Mouse (Mus musculus) forebrain, embryonic 14.5 days (tissue): ENCODE measurements around the gene Rp9. TPM values are rescaled to one million over a fixed set of nuclear protein-coding genes. Genes with fewer than 3 reads are reported as not detected.

Experiments
- ATAC-seq: fragments of 200-750 bp; cut with Nextera tagmentation; 2 replicates; pipeline ENCODE4 v1.8.0; 2017; ENCODE audit warnings: mild to moderate bottlenecking, moderate library complexity
- DNase-seq: peaks from one replicate; pipeline ENCODE4 v3.0.0-alpha.2; 2015; ENCODE audit warnings: low spot score
- H3K27ac ChIP-seq: fragments of 300-500 bp; sonication (generic); 2 replicates; pipeline ENCODE4 v1.5.1; 2014; ENCODE audit warnings: low read depth, mild to moderate bottlenecking, control low read depth, low read length, moderate library complexity
- H3K27me3 ChIP-seq: fragments of 300-500 bp; sonication (generic); replicated peaks from 2 replicates; pipeline ENCODE4 v1.6.1; 2014; ENCODE audit warnings: low read length, control low read depth, mixed read lengths; ENCODE audit not compliant: control insufficient read depth, insufficient read depth
- H3K36me3 ChIP-seq: fragments of 300-500 bp; sonication (generic); 2 replicates; pipeline ENCODE4 v1.6.1; 2014; ENCODE audit warnings: low read length, control low read depth; ENCODE audit not compliant: control insufficient read depth, insufficient read depth
- H3K4me1 ChIP-seq: fragments of 300-500 bp; sonication (generic); 2 replicates; pipeline ENCODE4 v1.6.1; 2014; ENCODE audit warnings: antibody characterized with exemption, low read length, control low read depth; ENCODE audit not compliant: control insufficient read depth, insufficient read depth
- H3K4me2 ChIP-seq: fragments of 300-500 bp; sonication (generic); 2 replicates; pipeline ENCODE4 v1.6.1; 2014; ENCODE audit warnings: mild to moderate bottlenecking, control low read depth, low read length
- H3K4me3 ChIP-seq: fragments of 300-500 bp; sonication (generic); 2 replicates; pipeline ENCODE4 v1.5.1; 2014; ENCODE audit warnings: low read depth, low read length, control low read depth
- H3K9ac ChIP-seq: fragments of 300-500 bp; sonication (generic); 2 replicates; pipeline ENCODE4 v1.6.1; 2014; ENCODE audit warnings: mild to moderate bottlenecking, low read length, control low read depth, moderate library complexity
- H3K9me3 ChIP-seq: fragments of 300-500 bp; sonication (generic); replicated peaks from 2 replicates; pipeline ENCODE4 v1.6.1; 2016; ENCODE audit warnings: low read length, control low read depth, mixed read lengths; ENCODE audit not compliant: control insufficient read depth
- WGBS: fragments of 180-500 bp; shearing (Covaris S2); extraction: QIAGEN DNeasy Blood & Tissue Kit; methylation state at CpG from one replicate; pipeline ENCODE4 v1.1.7; 2014; 5-methylcytosine and 5-hydroxymethylcytosine counted together
- polyA plus RNA-seq: library from polyadenylated mRNA; unstranded; fragments of >200 nt; fragmentation: Nextera tagmentation; extraction: Ambion mirVana; gene quantifications from 2 replicates; pipeline ENCODE4 v1.2.1, GENCODE M21; 2014

Gene Rp9
- polyA plus RNA-seq, 1 experiment from 2014 or later: 60.8 TPM

DNA sequence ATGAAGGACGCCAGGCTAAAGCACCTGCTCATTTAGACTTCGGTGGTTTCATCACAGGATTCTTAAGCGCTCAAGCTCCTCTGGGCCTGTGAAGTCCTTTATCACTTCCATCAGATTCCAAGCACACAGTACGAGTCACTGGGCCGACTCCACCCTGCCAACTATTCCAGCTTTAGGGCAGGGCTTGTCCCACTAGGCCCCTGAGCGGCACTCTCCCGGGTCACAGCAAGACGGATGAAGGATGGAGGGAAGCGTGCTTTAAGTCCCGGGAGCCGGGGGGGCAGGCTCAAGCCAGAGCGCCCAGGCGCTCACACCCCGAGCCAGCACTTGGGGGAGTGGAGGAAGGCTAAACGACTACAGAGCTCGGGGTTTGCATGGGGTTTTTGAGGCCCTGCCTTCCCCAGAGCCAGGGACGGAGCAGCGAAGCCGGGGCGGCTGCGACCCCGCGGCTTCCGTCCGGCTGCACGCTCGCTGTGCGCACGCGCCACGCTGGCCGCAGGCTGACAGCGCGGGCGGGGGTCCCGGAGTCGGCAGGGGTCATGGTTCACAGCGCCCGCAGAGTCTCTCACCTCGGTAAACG lies 81.1 kb downstream of the Rp9 start:
- H3K9me3 ChIP-seq: no peaks in the 10 kb centered on the region
- H3K27ac ChIP-seq: peak overlapping the region; percentile 79
- H3K4me3 ChIP-seq: peak overlapping the region; percentile 79
- ATAC-seq (peak; percentile 79), DNase-seq (peak; percentile 34)
- peak overlapping the region; percentile 81 for H3K9ac ChIP-seq
- no peaks in the 10 kb centered on the region for H3K27me3 ChIP-seq
- under 1% methylated on average over 39 of the region's 41 CpGs for WGBS
- H3K4me2 ChIP-seq: peak overlapping the region; percentile 86
- H3K36me3 ChIP-seq: no peaks in the 10 kb centered on the region
- peaks cover 5% of the 10 kb centered on the region; the same call in 1 of the 2 replicates for H3K4me1 ChIP-seq

- 18% methylated on average over 6 of the region's 6 CpGs for WGBS
- H3K27ac ChIP-seq: 0 out of 2 replicates have a peak overlapping the region, but pooled peaks have one; percentile 79
- DNase-seq (no peak), ATAC-seq (no peak)
- H3K4me2 ChIP-seq: peak overlapping the region; percentile 86
- no peaks in the 10 kb centered on the region for H3K9me3 ChIP-seq
- peak overlapping the region; percentile 79 for H3K4me3 ChIP-seq
- H3K4me1 ChIP-seq: peaks cover 5% of the 10 kb centered on the region; the same call in 1 of the 2 replicates
- H3K9ac ChIP-seq: peak overlapping the region; percentile 81
- no peaks in the 10 kb centered on the region for H3K27me3 ChIP-seq
- H3K36me3 ChIP-seq: no peaks in the 10 kb centered on the region
These were observed 81.6 kb downstream of the Rp9 start for GRCm38 (mm10) chr9:22387901-22388300.

DNA sequence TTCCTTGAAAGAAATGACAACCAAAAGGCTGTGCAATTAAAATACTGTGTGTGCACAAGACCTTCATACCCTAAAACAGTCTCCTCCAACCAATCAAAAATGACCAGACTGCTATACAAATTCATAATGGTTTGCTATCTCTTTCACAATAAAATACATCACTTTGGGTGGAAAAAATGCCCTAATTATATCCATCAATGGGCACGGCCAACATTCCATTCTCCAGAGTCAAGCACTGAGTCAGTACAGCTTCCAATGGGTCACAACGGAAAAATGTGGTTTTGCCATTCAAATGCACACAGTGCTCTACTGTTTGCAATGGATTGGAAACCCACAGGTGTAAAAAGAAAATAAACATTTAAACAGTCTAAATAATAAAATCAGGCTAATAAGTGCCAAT lies 83.7 kb downstream of the Rp9 start:
- Histone ChIP-seq H3K9ac (no peak overlapping the region), H3K4me3 (no peak overlapping the region), H3K27ac (no peak overlapping the region), H3K36me3 (peaks cover 11% of the 10 kb centered on the region), H3K27me3 (no peaks in the 10 kb centered on the region), H3K9me3 (no peaks in the 10 kb centered on the region), H3K4me2 (no peak overlapping the region), H3K4me1 (peaks cover 5% of the 10 kb centered on the region; the same call in 1 of the 2 replicates)
- no peak for DNase-seq
- ATAC-seq: no peak
- 61% methylated on average over 2 of the region's 2 CpGs for WGBS

DNA sequence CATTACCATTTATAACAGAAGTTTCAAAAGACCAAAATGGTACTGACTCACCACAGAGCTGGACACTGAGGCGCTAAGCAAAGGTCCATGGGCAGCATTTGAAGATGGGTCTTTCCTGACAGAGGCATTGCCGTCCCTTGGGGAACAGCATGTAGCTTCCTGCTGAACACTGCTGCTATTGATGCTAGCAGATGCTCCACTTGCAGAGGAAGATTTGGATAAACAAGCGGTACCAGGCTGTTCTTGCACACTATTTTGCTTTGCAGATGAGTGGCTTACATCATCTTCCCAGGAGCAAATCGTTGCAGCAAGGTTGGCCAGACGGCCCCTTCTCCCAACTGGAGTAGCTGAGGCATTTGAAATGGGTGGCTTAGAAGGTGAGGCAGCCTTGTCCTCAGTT lies 93.5 kb downstream of the Rp9 start:
- H3K36me3 ChIP-seq: peaks cover 71% of the 10 kb centered on the region
- WGBS: 88% methylated on average over 5 of the region's 5 CpGs
- DNase-seq (peak; percentile 2), ATAC-seq (no peak)
- no peaks in the 10 kb centered on the region for H3K9me3 ChIP-seq
- H3K27ac ChIP-seq: no peak overlapping the region
- no peak overlapping the region for H3K4me2 ChIP-seq
- no peak overlapping the region for H3K4me3 ChIP-seq
- H3K4me1 ChIP-seq: no peaks in the 10 kb centered on the region
- no peaks in the 10 kb centered on the region for H3K27me3 ChIP-seq
- no peak overlapping the region for H3K9ac ChIP-seq

DNA sequence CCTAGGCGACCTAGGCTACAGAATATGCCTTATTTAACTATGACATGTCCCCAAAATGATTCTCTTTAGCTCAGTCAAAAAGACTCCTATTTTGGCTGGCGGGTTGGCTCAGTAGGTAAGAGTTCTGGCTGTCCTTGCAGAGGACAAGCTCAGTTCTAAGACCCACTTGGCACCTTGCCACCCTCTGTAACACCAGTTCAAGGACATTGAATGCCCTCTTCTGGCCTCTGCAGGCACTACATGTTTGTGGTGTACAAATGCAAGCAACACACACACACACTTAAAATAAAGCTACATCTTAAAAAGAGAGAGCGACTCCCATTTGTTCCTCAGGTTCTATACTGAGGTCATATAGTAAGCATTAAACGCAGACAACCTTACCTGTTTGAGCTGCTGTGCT lies 96.8 kb downstream of the Rp9 start:
- Histone ChIP-seq H3K4me1 (no peaks in the 10 kb centered on the region), H3K4me2 (no peak overlapping the region), H3K27ac (no peak overlapping the region), H3K27me3 (no peaks in the 10 kb centered on the region), H3K9me3 (no peaks in the 10 kb centered on the region), H3K9ac (no peak overlapping the region), H3K4me3 (no peak overlapping the region), H3K36me3 (peaks cover 60% of the 10 kb centered on the region)
- peak; percentile 25 for DNase-seq
- ATAC-seq: no peak
- WGBS: 96% methylated on average over 4 of the region's 4 CpGs

- Histone ChIP-seq H3K27ac (no peak overlapping the region), H3K9ac (no peak overlapping the region), H3K4me1 (no peaks in the 10 kb centered on the region), H3K36me3 (peaks cover 63% of the 10 kb centered on the region), H3K4me2 (no peak overlapping the region), H3K9me3 (no peaks in the 10 kb centered on the region), H3K4me3 (no peak overlapping the region), H3K27me3 (no peaks in the 10 kb centered on the region)
- no peak for ATAC-seq
- DNase-seq: peak; percentile 4
- WGBS: 81% methylated on average over 6 of the region's 6 CpGs
These were observed 101.5 kb downstream of the Rp9 start for GRCm38 (mm10) chr9:22368030-22368429.

- 94% methylated on average over 10 of the region's 10 CpGs for WGBS
- Histone ChIP-seq H3K36me3 (peaks cover 60% of the 10 kb centered on the region), H3K27me3 (no peaks in the 10 kb centered on the region)
These were observed 102.9 kb downstream of the Rp9 start for GRCm38 (mm10) chr9:22366621-22367020.

DNA sequence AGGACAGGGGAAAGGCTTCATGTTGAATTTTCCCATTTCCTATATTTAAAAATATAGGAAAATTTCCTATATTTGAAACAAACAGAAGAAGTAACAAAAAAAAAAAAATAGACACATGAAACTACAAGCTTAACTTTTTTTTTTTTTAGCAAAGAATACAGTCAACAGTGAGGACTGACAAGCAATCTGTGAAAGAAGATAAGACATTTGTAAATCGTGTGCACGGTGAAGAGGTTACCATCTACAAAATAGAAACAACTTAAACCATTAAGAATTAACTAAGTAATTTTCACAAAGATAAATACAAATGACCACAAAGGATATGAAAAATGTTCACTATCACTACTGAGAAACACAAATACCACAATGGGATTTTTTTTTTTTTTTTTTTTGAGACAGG lies 103.3 kb downstream of the Rp9 start:
- Histone ChIP-seq H3K4me2 (no peak overlapping the region), H3K4me1 (no peaks in the 10 kb centered on the region), H3K9me3 (no peaks in the 10 kb centered on the region), H3K27ac (no peak overlapping the region), H3K27me3 (no peaks in the 10 kb centered on the region), H3K9ac (no peak overlapping the region), H3K4me3 (no peak overlapping the region), H3K36me3 (peaks cover 59% of the 10 kb centered on the region)
- 98% methylated on average over 2 of the region's 2 CpGs for WGBS
- DNase-seq (no peak), ATAC-seq (no peak)

More at GRCm38 (mm10) chr9:22366621-22367020, 102.9 kb downstream of the Rp9 start:
- DNase-seq (no peak), ATAC-seq (no peak)
- H3K4me1 ChIP-seq: no peaks in the 10 kb centered on the region
- no peak overlapping the region for H3K4me3 ChIP-seq
- no peaks in the 10 kb centered on the region for H3K9me3 ChIP-seq
- no peak overlapping the region for H3K9ac ChIP-seq
- H3K4me2 ChIP-seq: no peak overlapping the region
- no peak overlapping the region for H3K27ac ChIP-seq
